Mouse (Mus musculus) embryonic facial prominence, embryonic 10.5 days (tissue): ENCODE data around the gene Nlrp9b. TPM values are rescaled to one million over a fixed set of nuclear protein-coding genes. Genes with fewer than 3 reads are reported as not detected.
"Not testable (repeated sequence)": the region's sequence is repeated elsewhere in the genome, so short reads cannot be mapped to it uniquely, and the experiment has no call there.

ENCODE experiments used
- DNase-seq: peaks from one replicate; pipeline ENCODE4 v3.0.0-alpha.2; 2017; ENCODE audit warnings: low spot score
- H3K27ac ChIP-seq: fragments of 300-500 bp; sonication (generic); replicated peaks from 2 replicates; pipeline ENCODE4 v1.5.1; 2016; ENCODE audit warnings: mild to moderate bottlenecking
- H3K27me3 ChIP-seq: fragments of 300-500 bp; sonication (generic); replicated peaks from 2 replicates; pipeline ENCODE4 v1.6.1; 2016; ENCODE audit warnings: low read depth, mild to moderate bottlenecking; ENCODE audit not compliant: poor library complexity, severe bottlenecking
- H3K36me3 ChIP-seq: fragments of 300-500 bp; sonication (generic); replicated peaks from 2 replicates; pipeline ENCODE4 v1.6.1; 2016; ENCODE audit warnings: mild to moderate bottlenecking, moderate library complexity
- H3K4me1 ChIP-seq: fragments of 300-500 bp; sonication (generic); 2 replicates; pipeline ENCODE4 v1.6.1; 2016
- H3K4me3 ChIP-seq: fragments of 300-500 bp; sonication (generic); 2 replicates; pipeline ENCODE4 v1.5.1; 2016; ENCODE audit warnings: mild to moderate bottlenecking, moderate library complexity
- H3K9me3 ChIP-seq: fragments of 300-500 bp; sonication (generic); 2 replicates; pipeline ENCODE4 v1.6.1; 2016; ENCODE audit warnings: mild to moderate bottlenecking
- WGBS: fragments of 180-500 bp; shearing (Covaris S2); methylation state at CpG from one replicate; pipeline ENCODE4 v1.1.7; 2016; 5-methylcytosine and 5-hydroxymethylcytosine counted together
- polyA plus RNA-seq: library from polyadenylated mRNA; unstranded; fragments of >200 nt; fragmentation: Nextera tagmentation; extraction: Ambion mirVana; gene quantifications from 2 replicates; pipeline ENCODE4 v1.2.1, GENCODE M21; 2016

Gene Nlrp9b
- not detected in 2 replicates for polyA plus RNA-seq

- H3K27me3 ChIP-seq, H3K36me3 ChIP-seq, H3K4me3 ChIP-seq, DNase-seq, H3K27ac ChIP-seq, H3K4me1 ChIP-seq: not testable (repeated sequence)
- WGBS: 69% methylated on average over 8 of the region's 8 CpGs
- peaks cover 30% of the 10 kb centered on the region for H3K9me3 ChIP-seq
These were observed at the start of gene Nlrp9b for GRCm38 (mm10) chr7:19991165-19991564. Gene Nlrp9b (plus strand): TSS chr7:19991465.

GRCm38 (mm10) chr7:19944709-19945108 is 46.6 kb upstream of the Nlrp9b start:
- WGBS: 89% methylated on average over 8 of the region's 8 CpGs
- H3K4me3 ChIP-seq: no peak overlapping the region
- H3K4me1 ChIP-seq: no peaks in the 10 kb centered on the region
- no peak overlapping the region for H3K27ac ChIP-seq
- H3K9me3 ChIP-seq: peaks cover 3% of the 10 kb centered on the region; the same call in 1 of the 2 replicates
- H3K27me3 ChIP-seq: no peaks in the 10 kb centered on the region
- no peak for DNase-seq
- H3K36me3 ChIP-seq: no peaks in the 10 kb centered on the region

- WGBS: 91% methylated on average over 5 of the region's 5 CpGs
- H3K9me3 ChIP-seq: peaks cover 3% of the 10 kb centered on the region; the same call in 1 of the 2 replicates
- H3K4me1 ChIP-seq: peaks cover 3% of the 10 kb centered on the region; the same call in 1 of the 2 replicates
- no peak for DNase-seq
- no peak overlapping the region for H3K4me3 ChIP-seq
- no peaks in the 10 kb centered on the region for H3K27me3 ChIP-seq
- H3K27ac ChIP-seq: no peak overlapping the region
- no peaks in the 10 kb centered on the region for H3K36me3 ChIP-seq
These were observed 46.1 kb upstream of the Nlrp9b start for GRCm38 (mm10) chr7:19945201-19945600.

- Histone ChIP-seq H3K4me1 (peaks cover 8% of the 10 kb centered on the region; the same call in 1 of the 2 replicates), H3K27ac (no peak overlapping the region), H3K36me3 (no peaks in the 10 kb centered on the region), H3K9me3 (peaks cover 3% of the 10 kb centered on the region; the same call in 1 of the 2 replicates), H3K27me3 (no peaks in the 10 kb centered on the region), H3K4me3 (no peak overlapping the region)
- WGBS: 87% methylated on average over 13 of the region's 13 CpGs
- no peak for DNase-seq
These were observed 45.3 kb upstream of the Nlrp9b start for GRCm38 (mm10) chr7:19945821-19946515.

- H3K27ac ChIP-seq: no peak overlapping the region
- DNase-seq: no peak
- no peaks in the 10 kb centered on the region for H3K36me3 ChIP-seq
- no peak overlapping the region for H3K4me3 ChIP-seq
- no peaks in the 10 kb centered on the region for H3K9me3 ChIP-seq
- H3K27me3 ChIP-seq: no peaks in the 10 kb centered on the region
- WGBS: 78% methylated on average over 12 of the region's 12 CpGs
- H3K4me1 ChIP-seq: peaks cover 23% of the 10 kb centered on the region
These were observed 42.3 kb upstream of the Nlrp9b start for GRCm38 (mm10) chr7:19948956-19949355.

GRCm38 (mm10) chr7:19949996-19950395 is 41.3 kb upstream of the Nlrp9b start:
- no peak for DNase-seq
- WGBS: 58% methylated on average over 10 of the region's 10 CpGs
- Histone ChIP-seq H3K4me1 (peaks cover 23% of the 10 kb centered on the region), H3K4me3 (no peak overlapping the region), H3K9me3 (no peaks in the 10 kb centered on the region), H3K27me3 (no peaks in the 10 kb centered on the region), H3K27ac (no peak overlapping the region), H3K36me3 (no peaks in the 10 kb centered on the region)

GRCm38 (mm10) chr7:19950589-19950988 is 40.7 kb upstream of the Nlrp9b start, which contains the start of gene Igsf23:
Gene Igsf23 (minus strand): TSS chr7:19950756.
- peaks cover 23% of the 10 kb centered on the region for H3K4me1 ChIP-seq
- H3K4me3 ChIP-seq: no peak within 1 kb of the TSS
- DNase-seq: no peak
- H3K36me3 ChIP-seq: no peaks in the 10 kb centered on the region
- no peaks in the 10 kb centered on the region for H3K9me3 ChIP-seq
- 48% methylated on average over 9 of the region's 9 CpGs for WGBS
- no peaks in the 10 kb centered on the region for H3K27me3 ChIP-seq
- no peak within 1 kb of the TSS for H3K27ac ChIP-seq

- 55% methylated on average over 10 of the region's 10 CpGs for WGBS
- DNase-seq: no peak
- H3K27me3 ChIP-seq: no peaks in the 10 kb centered on the region
- H3K4me3 ChIP-seq: no peak overlapping the region
- peaks cover 23% of the 10 kb centered on the region for H3K4me1 ChIP-seq
- H3K27ac ChIP-seq: no peak overlapping the region
- H3K9me3 ChIP-seq: no peaks in the 10 kb centered on the region
- no peaks in the 10 kb centered on the region for H3K36me3 ChIP-seq
These were observed 38.8 kb upstream of the Nlrp9b start for GRCm38 (mm10) chr7:19952320-19952986.

GRCm38 (mm10) chr7:19953054-19953453 is 38.2 kb upstream of the Nlrp9b start:
- DNase-seq: no peak
- Histone ChIP-seq H3K27me3 (no peaks in the 10 kb centered on the region), H3K27ac (no peak overlapping the region), H3K4me3 (no peak overlapping the region), H3K36me3 (no peaks in the 10 kb centered on the region), H3K4me1 (peaks cover 23% of the 10 kb centered on the region), H3K9me3 (no peaks in the 10 kb centered on the region)
- 39% methylated on average over 9 of the region's 9 CpGs for WGBS

GRCm38 (mm10) chr7:19955861-19956260 is 35.4 kb upstream of the Nlrp9b start:
- no peaks in the 10 kb centered on the region for H3K27me3 ChIP-seq
- WGBS: 74% methylated on average over 4 of the region's 4 CpGs
- no peak overlapping the region for H3K4me3 ChIP-seq
- DNase-seq: no peak
- H3K9me3 ChIP-seq: no peaks in the 10 kb centered on the region
- peaks cover 15% of the 10 kb centered on the region for H3K4me1 ChIP-seq
- H3K36me3 ChIP-seq: no peaks in the 10 kb centered on the region
- H3K27ac ChIP-seq: no peak overlapping the region

- 3% methylated on average over 7 of the region's 7 CpGs for WGBS
- peaks cover 15% of the 10 kb centered on the region for H3K4me1 ChIP-seq
- H3K27ac ChIP-seq: no peak overlapping the region
- no peaks in the 10 kb centered on the region for H3K27me3 ChIP-seq
- peak; percentile 86 for DNase-seq
- H3K9me3 ChIP-seq: no peaks in the 10 kb centered on the region
- H3K36me3 ChIP-seq: no peaks in the 10 kb centered on the region
- no peak overlapping the region for H3K4me3 ChIP-seq
These were observed 34.9 kb upstream of the Nlrp9b start for GRCm38 (mm10) chr7:19956341-19956781.

GRCm38 (mm10) chr7:19962423-19962822 is 28.8 kb upstream of the Nlrp9b start:
- Histone ChIP-seq H3K27ac (no peak overlapping the region), H3K27me3 (no peaks in the 10 kb centered on the region), H3K4me3 (no peak overlapping the region), H3K36me3 (no peaks in the 10 kb centered on the region), H3K4me1 (no peaks in the 10 kb centered on the region), H3K9me3 (peaks cover 3% of the 10 kb centered on the region; the same call in 1 of the 2 replicates)
- no peak for DNase-seq
- 54% methylated on average over 1 of the region's 1 CpGs for WGBS
